Mouse (Mus musculus) cerebellum, postnatal 36 days (tissue): ENCODE measurements at regions not wholly inside any gene's neighbourhood (a gene's known extent, or its start where the extent isn't known, plus 50 kb on each side); places are given as distances from the start of the nearest gene placed in this dataset.
A peak's percentile ranks its signal among the peaks of the same experiment; 100 is the strongest.
"Not testable (repeated sequence)": the region's sequence is repeated elsewhere in the genome, so short reads cannot be mapped to it uniquely, and the experiment has no call there.

ENCODE experiments used
- DNase-seq, 2 experiments: peaks; one replicate each; pipeline ENCODE4 v3.0.0; 2021 to 2022; ENCODE audit warnings: mixed read lengths in 2 of 2

GRCm38 (mm10) chr1:64463715-64464290 is 68.6 kb upstream of the Creb1 start:
- DNase-seq, result no peak

- DNase-seq, result not testable (repeated sequence)
These were observed 70.8 kb upstream of the Creb1 start for GRCm38 (mm10) chr1:64461616-64462015.

DNA sequence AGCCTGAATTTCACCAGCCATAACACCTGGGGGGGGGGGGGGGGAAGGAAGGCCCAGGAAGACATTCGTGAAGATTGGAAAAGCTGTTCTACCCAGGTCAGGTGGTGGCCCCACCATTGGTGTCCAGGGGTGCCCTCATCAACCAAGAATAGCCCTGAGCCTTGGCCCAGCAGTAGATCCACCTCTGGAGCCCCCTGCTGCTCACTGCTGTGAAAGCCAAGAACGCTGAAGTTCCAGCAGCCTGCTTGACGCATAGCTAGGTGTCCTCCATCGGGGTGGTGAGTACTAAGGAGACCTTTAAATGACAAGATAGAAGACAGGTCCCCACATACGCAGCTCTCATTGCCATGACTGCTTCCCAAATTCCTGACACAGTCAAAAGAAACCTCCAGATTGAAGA is 74.6 kb upstream of the Creb1 start:
- no peak for DNase-seq

GRCm38 (mm10) chr1:64449141-64449540 is 83.3 kb upstream of the Creb1 start:
- no peak for DNase-seq

DNA sequence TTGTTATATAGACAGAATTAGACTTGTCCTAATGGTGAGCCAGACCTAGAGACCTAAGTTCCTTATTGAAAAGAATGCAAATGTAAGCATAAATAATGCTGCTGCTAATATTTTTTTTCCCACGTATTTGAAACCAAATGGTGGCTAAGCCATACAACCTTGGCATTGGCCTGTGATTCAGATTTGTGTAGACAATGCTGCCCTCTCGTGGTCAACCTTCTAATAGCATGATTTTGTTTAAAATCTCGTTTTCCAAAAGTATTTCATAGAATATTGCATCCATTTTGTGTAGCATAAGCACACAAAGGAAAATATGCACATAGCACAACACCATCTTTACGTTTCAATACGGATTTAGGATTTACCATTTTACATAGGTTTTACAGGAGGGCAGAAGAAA is 84.4 kb upstream of the Creb1 start:
- DNase-seq, result peak; percentile 49 to 79

- DNase-seq, result no peak
These were observed 86.0 kb upstream of the Creb1 start for GRCm38 (mm10) chr1:64446492-64446891.

GRCm38 (mm10) chr1:64445919-64446318 is 86.5 kb upstream of the Creb1 start:
- peak; percentile 84 to 87 for DNase-seq

DNA sequence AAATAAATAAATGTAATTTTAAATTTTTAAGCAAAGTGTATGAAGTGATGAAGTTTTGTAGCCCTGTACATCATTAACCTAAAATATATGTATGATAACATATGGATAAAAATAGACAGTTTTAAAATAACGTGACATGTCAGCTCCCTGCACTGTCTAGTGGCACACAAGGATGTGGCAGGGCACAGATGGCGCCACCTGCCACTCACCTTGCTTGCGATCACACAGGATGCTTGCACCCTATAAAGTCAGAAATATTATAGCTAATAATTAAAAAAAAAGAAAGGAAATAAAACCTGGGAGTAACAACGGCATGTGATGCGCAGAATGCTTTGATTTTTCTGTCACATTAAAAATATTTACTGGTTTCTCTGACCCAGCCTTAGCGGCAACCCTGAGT is 89.0 kb upstream of the Creb1 start:
- DNase-seq, result peak in 1 of 2 experiments; percentile 34

- DNase-seq, result no peak
These were observed 90.1 kb upstream of the Creb1 start for GRCm38 (mm10) chr1:64442179-64442874.

- no peak for DNase-seq
These were observed 109.2 kb upstream of the Creb1 start for GRCm38 (mm10) chr1:64423256-64423655.

DNA sequence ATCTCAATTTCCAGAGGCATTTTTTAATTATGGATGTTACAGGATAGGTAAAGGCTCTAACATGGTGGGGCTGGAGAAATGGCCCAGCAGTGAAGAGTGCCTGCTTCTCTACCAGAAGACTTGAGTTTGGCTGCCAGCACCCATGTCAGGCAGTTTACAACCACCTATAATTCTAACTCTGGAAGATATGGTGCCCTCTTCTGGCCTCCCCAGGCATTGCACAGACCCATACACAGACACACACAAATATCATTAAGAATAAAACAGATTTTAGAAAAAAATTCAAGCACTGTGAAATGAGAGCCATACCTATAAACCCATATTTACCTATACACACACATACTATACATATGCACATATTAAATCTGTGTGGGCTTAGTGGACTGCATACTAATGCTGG is 113.9 kb upstream of the Creb1 start:
- DNase-seq, result no peak

DNA sequence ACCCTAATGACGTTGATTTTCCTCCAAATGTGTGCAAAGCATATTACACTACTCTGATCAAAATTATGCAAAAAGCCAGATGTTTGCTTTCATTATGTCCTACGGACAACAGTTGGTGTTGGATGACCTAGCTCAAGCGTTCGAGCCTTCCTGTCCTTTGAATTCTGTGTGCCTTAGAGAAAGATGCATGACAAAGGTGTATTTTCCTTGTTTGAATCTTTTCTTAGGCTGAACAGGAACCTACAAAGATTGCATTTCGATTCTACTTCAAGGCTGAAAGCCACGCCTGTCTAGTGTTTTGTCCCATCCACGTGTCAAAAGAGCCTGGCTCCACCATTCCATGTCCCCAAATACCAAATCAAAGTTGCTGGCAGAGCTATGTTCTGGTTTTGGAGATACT is 116.5 kb upstream of the Creb1 start:
- no peak for DNase-seq

DNA sequence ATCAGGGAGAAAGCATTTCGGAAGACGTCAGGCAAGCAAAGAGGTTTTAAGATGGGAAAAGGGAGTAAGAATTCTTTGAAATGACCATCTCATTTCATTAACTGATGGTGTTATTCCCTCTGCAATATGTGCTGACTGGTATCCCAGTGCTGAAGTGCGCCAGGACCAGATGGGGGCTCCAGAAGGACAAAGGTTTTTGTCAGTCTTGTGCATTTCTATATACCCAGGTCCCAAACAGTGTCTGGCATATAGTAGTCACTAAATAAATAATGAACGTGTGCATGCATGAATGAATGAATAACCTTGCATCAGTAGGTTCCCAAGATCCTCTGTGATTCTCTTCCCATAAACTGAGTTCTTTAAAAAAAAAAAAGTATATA is 119.3 kb upstream of the Creb1 start:
- peak; percentile 18 to 19 for DNase-seq

GRCm38 (mm10) chr1:64412481-64413180 is 119.8 kb upstream of the Creb1 start:
- DNase-seq, result peak; percentile 38 to 52

DNA sequence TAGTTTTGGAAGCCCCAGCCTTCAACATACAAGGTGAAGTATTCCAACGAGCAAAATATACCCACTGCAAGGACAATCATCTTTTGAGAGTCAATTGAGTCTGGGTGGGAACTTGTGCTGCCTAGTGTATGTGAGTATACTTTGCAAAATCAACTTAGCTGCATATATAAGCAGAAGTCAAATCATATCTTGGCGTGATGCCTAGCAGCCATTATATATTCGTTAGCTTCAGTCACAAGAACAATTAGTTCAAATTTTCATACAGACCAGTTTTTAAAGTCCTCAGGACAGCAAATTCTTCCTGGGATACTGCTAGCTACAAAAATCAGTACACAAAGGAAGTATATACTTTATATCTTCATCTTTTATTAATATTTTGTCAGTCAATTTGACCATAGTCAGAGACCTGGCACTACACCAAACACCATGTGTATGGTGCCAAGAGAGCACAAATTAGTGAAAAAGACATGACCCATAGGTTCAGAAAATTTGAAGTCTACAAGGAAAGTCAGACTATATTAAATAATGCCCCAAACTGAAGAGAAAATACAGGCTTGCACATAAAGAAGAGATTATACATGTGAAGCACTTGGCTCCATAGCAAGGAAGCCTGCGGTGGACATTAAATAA is 120.5 kb upstream of the Creb1 start:
- DNase-seq, result peak; percentile 14 to 34

DNA sequence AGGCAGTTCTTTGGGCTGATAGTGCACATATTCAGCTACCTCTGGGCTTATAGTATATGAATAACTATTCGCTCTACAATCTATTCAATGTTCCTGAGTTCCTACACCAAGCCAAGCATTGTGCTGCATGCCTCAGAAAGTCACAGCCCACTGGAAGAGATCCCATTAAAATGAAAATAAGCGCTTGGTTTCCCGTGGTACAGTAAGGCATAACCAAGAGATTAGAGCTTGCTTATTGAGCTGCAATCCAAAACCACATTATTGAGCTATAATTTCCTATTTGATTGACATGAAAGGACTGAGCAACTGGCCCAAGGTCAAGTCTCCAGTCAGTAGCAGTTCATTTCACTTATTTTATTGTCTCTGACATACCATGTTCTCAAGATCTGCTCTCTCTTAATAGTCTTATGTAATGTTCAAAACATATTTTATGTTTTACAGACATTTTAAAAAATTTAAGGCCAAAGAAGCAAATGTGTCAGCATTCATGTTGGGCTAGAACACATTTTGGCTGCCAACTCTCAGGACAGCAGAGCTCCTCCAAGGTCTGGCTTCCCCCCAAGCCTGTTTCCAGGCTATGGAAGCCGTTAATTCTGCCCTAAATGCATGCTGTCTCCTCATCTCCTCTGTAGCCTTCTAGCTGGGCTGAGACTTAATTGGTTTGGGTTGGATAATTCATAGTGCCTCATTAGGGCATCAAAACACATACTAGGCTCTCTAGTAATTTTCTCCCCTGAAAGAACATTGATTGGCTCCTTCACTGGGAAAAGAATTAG is 123.5 kb upstream of the Creb1 start:
- peak; percentile 76 to 78 for DNase-seq

- DNase-seq, result no peak
These were observed 140.9 kb upstream of the Creb1 start for GRCm38 (mm10) chr1:64391525-64391924.

GRCm38 (mm10) chr1:64381264-64381663 is 151.2 kb upstream of the Creb1 start:
- DNase-seq, result no peak

DNA sequence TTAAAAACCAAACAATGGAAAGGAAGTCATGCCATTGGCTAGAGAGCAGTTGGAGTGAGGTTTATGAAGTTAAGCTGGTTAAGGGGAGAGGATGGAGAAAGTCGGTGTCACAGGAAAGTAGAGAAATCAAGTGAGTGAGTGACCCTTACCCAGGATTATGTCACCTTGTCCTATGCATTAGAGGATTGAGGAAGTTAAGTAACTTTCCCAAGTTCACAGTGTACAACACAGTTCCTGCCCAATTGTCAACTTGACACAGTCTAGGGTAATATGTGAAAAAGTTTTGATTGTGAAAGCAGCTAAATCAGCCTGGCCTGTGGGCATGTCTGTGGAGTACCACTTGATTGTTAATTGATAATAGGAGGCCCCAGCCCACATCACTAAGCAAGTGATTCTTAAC is 156.0 kb upstream of the Creb1 start:
- not testable (repeated sequence) for DNase-seq

- DNase-seq, result no peak
These were observed 158.0 kb upstream of the Creb1 start for GRCm38 (mm10) chr1:64374286-64375071.

DNA sequence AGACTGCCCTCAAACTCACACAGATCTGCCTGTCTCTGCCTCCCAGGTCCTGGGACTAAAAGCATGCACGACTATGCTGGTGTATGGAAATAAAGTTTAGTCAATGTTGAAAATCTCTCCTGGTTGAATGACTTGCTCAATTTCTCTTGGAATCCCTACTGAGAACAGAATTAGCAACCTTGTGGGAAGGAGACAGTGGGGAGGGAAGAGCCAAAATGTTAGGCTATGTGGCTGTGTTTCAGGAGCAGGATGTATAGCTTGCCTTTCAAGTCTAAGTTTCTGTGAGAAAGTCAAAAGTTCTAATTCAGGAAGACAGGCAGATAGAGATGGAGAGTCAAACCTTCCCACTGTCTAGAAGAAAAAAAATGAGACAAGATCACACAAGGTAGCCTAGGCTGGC is 168.3 kb upstream of the Creb1 start:
- no peak for DNase-seq
